Mouse (Mus musculus) cerebellum, adult 11-12 months (tissue): ENCODE data around the gene Sumo1.
A peak's percentile ranks its signal among the peaks of the same experiment; 100 is the strongest.
"Not testable (repeated sequence)": the region's sequence is repeated elsewhere in the genome, so short reads cannot be mapped to it uniquely, and the experiment has no call there.

Source experiments
- DNase-seq: peaks from one replicate; pipeline ENCODE4 v3.0.0; 2022

Gene Sumo1

DNA sequence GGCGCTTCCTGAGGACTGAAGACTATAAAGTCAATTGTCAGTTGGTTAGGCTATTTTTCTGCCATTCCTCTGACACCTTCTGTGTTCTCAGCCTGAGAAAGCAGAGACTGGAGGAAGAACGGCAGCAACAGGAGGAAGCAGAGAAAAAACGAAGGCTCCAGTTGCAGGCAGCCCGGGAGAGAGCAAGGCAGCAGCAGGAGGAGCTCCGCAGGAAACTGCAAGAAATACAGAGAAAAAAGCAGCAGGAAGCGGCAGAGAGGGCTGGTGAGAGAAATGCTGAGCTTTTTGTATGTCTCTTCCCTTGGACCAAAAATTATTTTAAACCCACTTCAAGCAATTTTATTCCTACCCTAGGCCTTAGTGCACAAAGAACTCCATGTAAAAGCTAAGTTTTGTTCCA lies 37.6 kb downstream of the Sumo1 start:
- no peak for DNase-seq

DNA sequence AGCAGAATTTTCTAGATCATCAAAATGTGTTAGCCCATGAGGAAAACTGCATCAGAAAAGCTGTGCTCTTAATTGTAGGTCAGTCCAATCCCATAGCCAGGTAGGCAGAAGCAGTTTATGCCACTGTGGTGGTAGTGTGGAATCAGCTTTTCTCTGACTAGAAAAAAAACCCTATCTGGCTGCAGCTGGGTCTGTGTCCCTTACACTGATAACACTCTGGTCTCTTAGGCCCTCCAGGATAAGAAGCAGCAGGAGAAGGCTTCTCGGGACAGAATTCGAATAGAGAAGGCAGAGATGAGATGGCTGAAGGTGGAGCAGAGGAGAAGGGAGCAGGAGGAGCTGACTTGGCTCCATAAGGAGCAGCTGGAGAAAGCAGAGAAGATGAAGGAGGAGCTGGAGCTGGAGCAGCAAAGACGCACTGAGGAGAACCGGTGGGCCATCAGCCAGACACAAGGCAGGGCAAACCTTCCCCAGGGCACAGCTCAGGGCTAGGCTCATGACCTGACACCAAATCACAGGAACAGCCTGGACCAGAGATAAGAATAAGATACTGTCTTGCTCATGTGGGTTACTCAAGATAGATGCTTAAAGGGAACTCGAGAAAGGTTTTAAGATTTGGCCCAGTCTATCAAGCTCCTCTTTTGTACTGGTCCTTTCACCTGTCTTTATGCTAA lies 38.5 kb downstream of the Sumo1 start:
- no peak for DNase-seq

DNA sequence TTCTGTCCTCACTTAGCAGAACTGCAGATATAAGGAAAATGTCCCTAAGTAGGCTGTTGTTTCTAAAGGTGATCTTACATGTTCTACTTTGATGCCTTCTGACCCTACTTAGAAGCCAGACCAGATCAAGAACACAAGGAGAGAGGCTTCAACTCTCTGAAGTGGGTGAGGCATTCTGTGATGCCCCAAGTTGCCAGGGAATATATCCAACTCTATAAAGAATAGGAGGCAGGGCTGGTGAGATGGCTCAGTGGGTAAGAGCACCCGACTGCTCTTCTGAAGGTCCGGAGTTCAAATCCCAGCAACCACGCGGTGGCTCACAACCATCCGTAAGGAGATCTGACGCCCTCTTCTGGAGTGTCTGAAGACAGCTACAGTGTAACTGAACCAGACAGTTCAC lies 40.3 kb downstream of the Sumo1 start:
- not testable (repeated sequence) for DNase-seq

DNA sequence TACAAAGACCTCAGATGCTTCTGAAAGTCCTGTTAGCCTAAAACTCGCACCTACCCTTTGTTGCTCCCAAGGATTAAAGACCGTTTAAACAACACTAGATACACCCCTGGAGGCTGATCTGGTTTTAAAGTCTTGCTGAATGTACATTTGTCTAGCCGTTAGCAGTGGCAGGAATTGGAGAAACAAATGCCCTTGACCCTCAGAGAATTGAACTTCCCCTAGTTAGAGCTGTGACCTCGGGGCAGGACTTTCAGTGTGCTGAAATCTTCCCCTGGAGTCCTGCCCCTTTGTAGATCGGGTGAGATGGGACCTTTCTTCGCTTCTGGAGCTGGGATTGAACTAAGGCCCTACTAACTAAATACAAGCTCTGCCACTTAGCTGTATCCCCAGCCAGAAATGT lies 41.4 kb downstream of the Sumo1 start:
- no peak for DNase-seq

DNA sequence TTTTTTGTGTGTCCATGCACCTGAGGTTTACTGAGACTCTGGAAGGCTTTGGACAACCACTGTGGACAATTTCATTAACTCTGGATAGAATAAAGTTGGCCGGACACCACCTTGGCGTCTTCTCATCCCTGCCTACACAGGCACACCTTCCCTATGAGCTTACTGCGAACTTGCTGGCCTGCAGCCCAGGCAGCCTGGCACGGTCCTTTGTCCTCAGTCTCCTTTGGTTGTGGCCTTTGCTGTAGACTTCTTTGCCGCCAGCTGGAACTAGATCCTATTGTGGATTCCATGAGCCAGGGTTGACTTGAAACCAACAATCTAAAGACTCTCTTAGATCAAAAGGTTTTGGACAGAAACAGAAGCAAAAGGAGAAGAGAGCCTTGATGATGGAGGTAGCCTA lies 45.2 kb downstream of the Sumo1 start:
- peak; percentile 88 for DNase-seq

DNA sequence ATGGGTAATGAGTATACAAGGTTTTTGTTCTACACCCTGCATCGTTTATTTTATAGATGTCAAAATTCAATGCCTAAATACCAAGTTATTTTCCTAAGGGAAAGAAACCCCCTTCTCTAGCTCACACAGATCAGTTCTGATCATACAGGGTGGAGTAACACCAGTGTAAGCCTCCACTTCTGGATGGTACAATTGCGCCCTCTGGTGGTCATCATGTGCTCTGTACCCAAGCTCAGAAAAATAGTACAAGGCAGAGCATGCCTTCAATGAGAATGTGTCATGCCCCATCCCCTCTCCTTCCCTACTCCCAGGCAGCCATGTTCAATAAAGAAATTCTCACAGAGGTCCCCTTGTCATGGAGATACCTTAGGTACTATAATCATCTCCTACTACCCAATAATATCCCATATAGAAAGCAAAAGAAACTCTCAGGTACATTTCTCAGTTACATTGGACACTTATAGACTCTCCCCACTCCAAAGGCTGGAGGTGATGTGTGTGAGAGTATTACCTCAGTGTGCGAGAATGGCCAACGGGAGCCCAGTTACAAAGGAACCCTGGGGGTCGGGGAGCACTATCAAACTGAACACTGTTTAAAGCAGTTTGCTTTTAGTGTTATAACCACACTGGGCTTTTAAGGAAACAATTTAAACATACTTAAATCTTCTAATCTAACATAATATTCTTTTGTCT lies 47.2 kb downstream of the Sumo1 start:
- DNase-seq = peak; percentile 66

DNA sequence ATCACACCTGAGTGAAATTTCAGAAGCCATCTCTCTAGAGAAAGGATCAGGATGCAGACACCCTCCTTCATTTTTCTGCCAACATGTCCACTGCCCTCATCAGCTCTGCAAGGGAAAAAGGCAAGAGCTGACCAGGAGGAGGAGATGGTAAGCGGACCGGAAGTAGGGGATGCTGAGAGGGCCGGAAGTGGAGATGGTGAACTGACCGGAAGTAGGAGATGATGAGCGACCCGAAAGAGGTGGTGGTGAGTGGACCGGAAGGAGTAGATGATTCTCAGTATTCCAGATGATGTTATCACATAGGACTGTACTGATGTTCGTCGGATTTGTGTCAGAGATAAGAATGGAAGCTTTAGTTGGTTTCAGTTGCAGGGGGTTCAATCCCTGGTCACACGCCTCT lies 51.4 kb downstream of the Sumo1 start:
- no peak for DNase-seq

DNA sequence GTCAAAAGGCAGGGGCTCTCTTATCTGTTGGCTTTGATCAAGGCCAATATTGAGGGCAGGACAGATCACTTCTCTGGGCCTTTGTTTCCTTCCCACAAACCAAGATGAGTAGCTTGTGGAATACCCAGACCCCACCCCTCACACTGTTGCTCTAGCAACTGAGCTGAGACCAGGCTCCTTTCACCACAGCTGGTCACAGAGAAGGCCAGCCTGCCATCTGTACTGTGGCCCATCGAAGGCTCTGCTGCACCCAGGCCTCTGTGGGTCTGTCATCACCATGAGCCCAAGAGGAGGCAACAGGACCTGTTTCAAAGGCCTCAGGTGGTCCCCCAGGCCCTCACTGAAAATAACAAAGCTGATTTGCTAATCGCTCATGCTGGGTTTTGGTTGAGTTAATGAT lies 55.6 kb downstream of the Sumo1 start:
- no peak for DNase-seq

DNA sequence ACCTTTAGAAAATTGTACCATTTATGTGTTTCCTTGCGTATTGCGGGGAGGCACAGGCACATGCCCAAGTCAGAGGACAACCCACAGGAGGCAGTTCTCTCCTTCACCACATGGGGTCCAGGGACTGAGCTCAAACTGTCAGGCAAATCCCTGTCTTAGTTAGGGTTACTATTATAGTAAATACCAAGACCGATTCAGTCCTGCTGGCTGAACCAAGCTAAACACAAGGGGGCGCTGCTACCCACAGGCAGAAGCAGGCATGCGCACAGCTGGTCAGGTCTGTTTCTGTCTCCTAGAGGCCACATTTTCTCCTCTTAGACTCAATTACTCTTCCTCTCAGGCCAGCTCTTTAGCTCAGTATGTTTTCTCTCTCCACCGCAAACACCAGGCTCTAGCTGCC lies 56.8 kb downstream of the Sumo1 start:
- DNase-seq = peak; percentile 41

DNA sequence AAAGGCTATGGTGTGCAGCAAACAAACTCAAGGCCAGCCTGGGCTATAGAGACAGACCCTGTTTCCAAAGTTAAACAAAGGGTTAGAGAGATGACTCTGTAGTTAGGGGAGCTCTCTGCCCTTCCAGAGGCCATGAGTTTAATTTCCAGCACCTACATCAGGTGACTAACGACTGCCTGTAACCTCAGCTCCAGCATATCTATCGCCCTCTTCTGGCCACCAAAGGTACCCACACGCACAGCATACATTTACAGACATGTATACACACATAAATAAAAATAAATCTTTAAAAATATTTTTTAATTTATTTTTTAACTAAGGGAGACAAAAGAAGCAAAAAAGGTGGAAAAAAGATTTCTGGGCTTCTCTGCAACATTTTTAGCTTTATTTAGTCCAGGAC lies 59.7 kb downstream of the Sumo1 start:
- DNase-seq = no peak

DNA sequence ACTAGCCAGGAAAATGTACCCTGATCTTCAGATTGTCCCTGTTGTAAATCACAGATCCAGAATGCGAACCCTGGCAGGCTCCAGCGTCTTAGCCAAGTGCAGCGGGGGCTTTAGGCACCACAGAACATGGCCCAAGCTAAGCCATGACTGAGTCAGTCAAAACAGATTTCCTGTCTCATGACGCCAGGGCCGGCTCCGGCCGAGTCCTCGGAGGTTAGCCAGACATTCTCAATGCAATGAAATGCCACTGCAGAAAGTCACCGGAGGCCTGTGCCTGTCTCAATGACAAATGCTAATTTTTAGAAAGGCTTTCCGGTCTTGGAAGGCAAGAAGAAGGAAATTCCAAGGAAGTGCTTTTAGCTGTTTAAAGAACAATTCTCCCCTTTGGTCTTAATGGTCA lies 60.7 kb downstream of the Sumo1 start:
- no peak for DNase-seq

DNA sequence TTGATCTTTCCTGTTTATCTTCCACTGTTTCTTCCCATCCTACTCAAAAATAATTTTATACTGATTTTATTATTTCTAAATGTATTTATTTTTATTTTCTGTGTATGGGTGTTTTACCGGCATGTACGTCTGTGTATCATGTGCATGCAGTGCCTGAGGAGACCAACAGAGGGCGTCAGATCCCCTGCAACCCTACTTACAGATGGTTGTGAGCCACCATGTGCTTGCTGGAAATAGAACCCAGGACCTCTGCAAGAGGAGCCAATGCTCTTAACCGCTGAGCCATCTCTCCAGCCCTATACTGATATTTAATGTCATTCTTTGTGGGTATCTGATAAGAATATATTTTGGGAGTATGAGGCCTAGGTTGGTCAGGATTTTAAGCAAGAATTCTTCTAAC lies 61.2 kb downstream of the Sumo1 start:
- DNase-seq = no peak

DNA sequence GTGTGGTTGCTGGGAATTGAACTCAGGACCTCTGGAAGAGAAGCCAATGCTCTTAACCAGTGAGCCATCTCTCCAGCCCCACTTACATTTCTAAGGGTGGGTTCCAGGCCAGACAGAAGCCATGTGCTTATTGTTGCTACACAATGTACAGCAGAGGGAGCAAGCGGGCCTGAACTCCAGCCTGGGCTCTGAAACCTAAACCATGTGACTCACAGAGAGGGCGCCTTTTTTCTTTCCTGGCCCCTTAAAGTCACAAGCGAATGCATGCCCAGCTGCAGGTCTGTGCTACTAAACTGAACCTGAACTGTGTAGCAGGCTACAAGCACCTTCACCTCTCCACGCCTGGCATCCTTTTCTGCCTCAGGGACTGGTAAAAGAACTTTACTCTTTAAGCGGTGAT lies 61.7 kb downstream of the Sumo1 start:
- no peak for DNase-seq

DNA sequence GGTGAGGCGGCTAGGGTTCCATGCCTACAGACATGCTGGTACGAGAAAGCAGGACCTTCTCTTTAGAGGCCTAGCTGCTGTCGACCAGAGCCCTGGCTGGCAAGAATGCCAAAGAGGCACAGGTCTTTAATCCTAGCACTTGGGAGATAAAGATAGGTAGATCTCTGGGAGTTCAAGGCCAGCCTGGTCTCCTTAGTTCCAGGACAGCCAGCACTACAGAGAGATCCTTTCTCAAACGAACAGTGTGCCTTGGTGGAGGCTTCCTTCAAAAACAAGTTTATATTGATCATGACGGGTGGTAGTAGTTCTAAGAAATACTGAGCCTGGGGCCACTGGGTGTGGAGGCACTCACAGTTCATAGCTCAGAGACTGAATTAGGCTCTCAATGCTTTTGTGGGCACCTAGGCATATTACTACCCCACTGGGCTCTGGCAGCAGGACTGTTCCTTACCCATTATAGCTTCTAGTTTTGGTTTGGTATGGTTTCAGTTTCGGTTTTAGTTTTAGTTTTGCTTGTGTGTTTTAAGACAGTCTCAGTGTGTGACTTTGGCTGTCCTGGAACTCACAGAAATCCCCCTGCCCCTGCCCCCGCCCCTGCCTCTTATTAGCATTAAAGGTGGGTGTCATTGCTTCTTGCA lies 62.4 kb downstream of the Sumo1 start:
- DNase-seq = no peak

DNA sequence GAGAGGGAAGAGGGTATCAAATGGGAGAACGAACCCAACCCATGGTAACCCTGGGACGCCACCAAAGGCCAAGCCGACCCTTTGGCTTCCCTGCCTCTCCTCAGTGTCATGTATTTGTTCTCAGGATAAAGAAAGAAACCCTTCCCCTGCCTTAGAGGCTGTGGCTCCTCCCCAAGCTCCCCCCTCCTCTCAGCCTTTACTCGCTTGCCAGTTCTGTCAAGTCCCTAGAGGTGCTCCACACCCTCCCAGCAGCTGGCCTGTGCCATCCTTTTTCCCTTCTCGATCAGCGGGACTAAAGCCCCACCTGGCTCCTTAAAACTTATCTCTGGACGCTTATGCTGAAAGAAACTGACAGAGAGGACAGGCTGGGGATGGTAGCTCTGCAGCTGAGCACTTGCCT lies 63.6 kb downstream of the Sumo1 start:
- no peak for DNase-seq

DNA sequence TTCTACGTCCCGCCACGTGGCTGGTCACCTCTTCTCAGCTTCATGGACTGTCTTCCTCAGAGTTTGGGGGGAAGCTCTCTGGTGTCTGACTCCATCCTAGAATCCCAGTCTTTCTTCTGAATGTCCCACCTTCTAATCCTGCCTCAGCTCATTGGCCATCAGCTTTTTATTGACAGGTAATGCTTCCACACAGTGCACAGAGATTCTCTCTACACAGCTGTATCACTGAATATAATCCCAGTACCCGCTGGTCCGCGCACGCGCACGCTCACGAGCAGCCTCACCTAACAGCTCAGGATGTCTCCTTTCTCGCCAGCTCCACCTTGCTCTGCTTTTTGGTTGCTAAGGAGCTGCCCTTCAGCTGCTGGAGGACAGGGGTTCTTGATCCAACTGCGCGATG lies 64.2 kb downstream of the Sumo1 start:
- no peak for DNase-seq

DNA sequence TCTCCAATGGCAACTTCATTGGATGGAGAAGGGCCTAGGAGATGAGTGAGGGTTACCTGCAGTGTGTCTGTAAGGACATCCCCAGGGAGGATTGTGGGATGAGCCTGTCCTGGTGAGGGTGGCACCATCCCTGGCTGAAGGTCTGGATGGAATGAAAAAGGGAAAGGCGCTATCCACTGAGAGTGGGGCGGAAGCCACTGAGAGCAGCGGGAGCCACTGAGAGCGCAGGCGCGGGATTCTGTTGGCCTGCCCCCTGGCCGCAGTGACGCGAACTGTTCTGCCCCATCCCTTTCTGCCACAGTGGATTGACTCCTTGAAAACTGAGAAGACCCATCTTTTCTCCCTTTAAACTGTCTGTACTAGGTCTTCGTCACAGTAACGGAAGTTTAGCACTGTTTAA lies 66.7 kb downstream of the Sumo1 start:
- no peak for DNase-seq

DNA sequence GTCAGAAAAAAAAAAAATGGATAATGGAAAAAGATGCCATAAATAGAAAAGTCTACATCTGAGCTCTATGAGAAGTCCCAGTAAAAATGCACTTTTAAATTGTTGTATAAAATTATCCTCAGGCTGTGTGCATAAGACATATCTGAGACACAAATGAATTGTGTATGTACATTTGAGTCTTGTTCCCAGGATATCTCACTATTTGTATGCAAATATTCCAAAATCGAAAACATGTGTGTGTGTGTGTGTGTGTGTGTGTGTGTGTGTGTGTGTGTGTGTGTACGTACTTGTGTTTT lies 67.3 kb downstream of the Sumo1 start:
- no peak for DNase-seq

DNA sequence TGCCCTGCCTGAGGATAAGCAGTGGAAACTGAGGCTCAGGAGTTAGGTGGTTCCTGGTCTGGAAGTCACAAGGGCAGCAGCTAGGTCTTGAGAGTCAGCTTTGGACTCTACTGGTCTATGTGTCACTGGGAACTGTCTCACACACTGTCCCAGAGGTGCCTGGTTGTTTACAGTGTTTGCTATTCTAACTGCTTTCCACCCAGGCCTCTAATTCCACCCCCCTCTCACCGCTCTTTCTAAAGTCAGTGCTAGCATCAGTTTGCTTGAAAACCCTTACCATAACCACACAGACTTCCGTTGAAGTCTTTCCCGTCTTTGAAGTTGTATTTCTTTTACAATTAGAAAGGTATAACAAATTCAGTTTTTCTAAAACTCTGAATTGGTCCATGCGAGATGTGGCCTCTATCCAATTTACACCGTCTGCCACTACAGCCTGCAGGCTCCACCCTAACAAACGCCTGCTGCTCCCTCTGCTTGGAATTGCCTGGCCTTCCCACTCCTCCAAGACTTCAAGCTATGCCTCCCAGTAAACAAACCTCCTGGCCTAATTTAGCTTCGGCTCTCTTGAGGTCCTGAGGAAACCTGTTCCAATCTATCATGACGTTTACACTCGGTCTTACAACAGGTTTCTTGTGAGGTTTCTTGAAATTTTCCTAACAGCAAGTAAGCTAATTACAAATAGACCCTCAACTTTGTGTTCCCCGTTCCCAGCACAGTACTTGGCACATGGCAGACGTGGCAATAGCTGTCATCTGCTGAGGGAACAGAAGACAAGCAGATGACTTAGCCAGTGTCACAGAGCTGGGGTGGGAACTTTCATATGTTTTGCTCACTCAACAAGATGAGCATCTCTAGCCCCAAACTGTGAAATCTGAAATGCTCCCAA lies 67.9 kb downstream of the Sumo1 start:
- DNase-seq = peak; percentile 79

DNA sequence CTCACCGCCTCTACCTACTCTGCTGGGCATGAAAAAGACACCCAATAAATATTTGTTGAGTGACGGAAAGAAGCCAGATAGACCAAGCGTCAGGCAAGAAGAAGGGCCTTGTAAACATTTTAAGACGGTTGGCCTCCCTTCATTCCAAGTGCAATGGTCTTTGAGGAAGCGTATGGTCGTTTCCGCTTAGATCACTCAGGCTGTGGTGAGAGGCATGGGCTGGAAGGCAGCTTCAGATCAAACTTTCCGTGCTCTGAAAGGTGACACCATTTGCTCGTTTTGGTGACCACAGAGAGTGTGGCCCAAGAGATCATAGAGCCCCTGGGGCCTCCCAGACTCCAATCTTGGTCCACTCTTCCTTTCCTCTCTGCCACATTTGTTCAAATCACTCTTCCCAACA lies 75.0 kb downstream of the Sumo1 start:
- DNase-seq = no peak

DNA sequence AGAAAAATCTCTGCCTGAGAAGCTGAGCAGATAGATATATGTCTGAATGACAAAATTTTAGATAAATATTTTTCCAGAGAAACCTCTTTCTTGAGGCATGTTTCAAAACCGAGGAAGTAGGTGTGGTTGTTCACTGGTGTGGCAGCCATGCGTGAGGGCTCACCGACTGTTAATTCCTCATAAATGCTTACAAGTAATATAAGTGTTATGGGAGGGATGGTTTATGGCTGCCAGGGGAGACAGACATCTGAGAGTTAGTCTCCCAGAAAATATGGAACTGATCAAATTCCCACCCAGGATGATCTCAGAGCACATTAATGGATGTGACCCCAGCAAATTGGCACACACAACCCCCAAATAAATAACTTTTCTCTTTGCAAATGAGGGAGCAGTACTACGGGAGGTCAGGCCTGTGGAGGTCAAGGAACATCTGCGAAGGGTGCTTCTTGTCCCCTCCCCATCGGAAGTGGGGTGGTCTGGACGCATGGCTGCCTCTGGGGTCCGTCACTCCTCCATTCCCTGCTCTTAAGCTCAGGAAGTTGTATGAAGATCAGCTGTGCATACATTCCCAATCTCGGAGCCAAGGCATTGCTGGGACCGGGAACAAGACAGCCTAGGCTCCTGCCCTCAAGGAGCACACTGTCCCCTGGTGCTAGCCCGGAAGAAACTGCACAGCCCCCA lies 75.9 kb downstream of the Sumo1 start:
- DNase-seq = no peak

DNA sequence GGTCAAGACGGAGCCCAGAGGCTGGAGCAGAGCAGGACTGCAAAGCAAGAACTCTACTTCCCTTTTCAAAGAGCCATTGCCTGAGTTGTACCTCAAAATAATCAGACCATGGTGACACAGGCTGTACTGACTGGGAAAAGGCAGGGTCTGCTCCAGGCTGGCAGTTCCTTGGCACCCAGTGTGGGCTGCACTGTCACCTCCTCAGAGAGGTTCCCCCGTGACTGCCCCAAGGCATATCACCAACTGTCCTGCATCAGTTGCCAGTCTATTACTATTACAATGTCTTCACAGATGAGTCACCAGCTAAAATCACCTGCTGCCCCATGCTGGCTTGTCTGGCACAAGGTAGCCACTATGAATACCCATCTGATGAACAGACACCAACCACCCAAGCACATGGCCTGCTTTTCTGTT lies 77.0 kb downstream of the Sumo1 start:
- peak; percentile 72 for DNase-seq

DNA sequence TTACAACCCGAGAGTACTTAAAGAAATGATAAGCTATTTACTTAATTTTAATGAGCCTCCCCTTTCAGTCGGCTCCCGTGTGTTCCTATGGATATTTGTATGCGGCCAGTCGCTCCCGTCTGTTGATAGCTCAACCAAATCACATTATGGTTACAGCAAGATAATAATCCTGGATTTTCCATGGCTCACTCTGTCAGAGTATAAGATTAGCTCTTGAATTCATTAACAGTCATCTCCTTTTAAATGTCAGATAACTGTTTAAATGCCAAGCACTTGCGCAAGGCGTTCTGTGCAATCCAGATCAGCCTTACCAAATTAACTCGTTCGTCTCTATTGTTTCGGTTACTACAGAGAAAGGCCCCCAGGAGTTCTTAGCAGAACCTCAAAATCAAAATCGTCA lies 77.8 kb downstream of the Sumo1 start:
- no peak for DNase-seq
